Mouse (Mus musculus): ENCODE data around the gene Msl3l2. TPM values are rescaled to one million over a fixed set of nuclear protein-coding genes. Genes with fewer than 3 reads are reported as not detected.

Gene Msl3l2
- 10 to 100 TPM; 13.5 to 14.5 TPM for total RNA-seq (2021)

DNA sequence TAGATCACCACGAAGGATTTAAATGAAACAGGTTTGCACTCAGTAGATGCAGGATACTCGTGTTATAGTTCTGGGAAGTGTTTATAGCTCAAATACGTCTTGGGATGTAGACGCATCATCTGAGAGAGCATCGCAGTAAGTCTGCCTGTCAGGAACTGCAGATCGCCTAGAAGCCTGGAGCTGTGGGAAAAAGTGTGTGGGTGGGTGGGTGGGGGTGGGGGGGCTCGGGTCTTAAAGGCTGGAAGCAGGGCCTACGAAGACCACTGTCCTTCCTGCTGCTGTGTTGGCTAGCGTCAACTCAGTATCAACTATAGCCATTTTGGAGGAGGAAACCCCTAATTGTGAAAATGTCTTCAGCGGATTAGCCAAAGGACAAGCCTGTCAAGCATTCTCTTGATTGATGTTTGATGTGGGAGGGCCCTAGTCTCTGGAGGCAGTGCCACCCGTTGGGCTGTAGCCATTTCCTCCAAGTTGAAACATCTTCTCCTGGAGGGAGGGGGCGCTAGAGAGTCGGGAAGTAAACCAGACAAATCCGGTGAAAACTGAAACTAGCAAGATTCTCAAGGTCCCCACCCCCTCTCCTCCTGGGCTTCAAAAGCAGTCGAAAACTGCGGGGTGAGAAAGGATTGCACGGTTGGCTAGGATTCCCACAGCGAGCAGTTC is at the start of gene Msl3l2:
TSS of gene Msl3l2 (plus strand) at position 585 of the 663 bp plus-strand sequence.
- peak; percentile 88 to 95 for DNase-seq (ENCODE audit: extremely low spot score in 1 of 2, low spot score in 2 of 2)
- intact Hi-C loops (cut with DNase I), result loop anchor here (5.0 kb wide), 1 partner anchor 231 kb away; no protein-coding TSS in a partner anchor

DNA sequence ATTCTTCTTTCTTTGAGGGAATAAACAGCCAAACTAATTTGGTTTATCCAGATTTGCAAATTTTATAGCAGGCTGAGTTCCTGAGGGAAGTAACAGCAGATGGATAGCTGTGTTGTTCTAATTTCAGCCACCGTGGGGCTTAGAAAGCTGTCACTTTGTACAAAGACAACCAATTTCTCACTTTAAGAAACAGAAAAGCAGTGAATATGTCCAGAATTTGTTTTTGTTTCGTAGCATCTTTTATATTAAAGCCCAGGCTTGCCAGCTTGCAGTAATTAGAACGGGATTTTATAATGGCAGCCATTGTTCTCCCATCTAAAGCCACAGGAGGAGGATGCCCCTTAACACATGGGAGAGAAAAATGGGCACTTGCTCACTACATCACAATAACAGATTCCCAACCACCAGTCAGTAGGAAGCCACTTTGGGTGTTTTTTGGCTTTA is 47.7 kb upstream of the Msl3l2 start:
- DNase-seq (ENCODE audit: extremely low spot score in 1 of 2, low spot score in 2 of 2), result peak in 1 of 2 experiments; percentile 19
- intact Hi-C loops (cut with DNase I), result no loop called here

DNA sequence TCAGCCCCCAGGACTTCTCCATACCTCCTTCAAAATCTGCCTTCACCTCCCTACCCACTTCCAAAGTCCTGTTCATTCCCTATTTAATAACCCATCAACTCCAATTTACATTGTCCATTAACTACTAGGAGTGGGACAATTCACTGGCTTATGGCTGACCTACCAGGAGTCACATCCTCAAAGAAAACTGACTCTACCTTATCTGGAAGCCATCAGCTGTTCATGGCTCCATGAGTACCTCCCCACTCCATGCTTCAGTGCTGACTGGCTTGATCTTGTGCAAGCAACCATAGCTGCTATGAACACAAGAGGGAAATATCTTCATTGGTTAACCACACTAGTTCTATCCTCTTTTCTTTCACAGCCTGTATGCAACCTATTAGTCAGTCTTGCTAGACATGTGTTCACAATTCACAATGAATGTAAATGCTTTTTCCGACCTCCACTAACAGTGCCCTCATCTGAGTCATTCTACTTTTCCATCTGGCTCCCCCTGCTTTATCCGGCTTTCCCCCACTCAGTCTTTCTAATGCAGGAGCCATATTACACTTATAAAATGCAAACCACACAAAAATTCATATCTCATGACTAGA is 45.4 kb upstream of the Msl3l2 start:
- intact Hi-C loops (cut with DNase I), result no loop called here
- DNase-seq (ENCODE audit: extremely low spot score in 1 of 2, low spot score in 2 of 2), result no peak

DNA sequence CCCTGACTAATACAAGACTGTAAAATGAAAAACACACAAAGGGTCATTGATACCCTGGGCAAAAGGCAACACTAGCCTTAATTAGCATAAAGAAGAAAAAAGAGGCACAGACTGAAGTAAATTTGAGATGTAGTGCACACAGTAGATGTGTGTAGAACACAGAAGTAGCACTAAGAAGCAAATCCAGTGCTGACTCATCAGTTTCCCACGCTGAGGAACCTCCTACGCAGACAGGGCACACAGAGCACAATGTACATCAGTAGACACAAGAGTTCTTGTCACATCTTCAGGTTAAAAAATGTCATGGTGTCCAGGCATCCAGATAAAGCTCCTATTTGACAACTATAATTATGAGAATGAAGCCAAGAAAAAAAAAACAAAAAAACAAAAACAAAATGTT is 44.0 kb upstream of the Msl3l2 start:
- intact Hi-C loops (cut with DNase I), result no loop called here
- DNase-seq (ENCODE audit: extremely low spot score in 1 of 2, low spot score in 2 of 2), result no peak

DNA sequence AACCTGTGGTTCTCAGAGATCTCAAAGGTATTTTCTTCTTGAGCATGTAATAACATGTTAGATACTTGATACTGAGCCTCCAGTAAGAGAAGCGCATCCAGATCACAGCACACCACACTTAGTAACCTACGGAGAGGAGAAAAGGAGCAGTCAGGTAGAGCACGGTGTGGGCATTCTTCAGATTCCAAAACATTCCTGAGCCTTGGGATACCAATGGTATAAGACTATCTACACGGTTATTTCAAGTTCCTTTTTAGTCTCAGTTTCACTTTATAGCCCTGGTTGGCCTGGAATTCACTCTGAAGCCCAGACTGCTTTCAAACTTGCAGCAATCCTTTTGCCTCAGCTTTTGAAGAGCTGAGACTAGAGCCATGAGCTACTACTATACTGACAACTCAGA is 17.0 kb upstream of the Msl3l2 start:
- DNase-seq (ENCODE audit: extremely low spot score in 1 of 2, low spot score in 2 of 2), result no peak
- intact Hi-C loops (cut with DNase I), result no loop called here

DNA sequence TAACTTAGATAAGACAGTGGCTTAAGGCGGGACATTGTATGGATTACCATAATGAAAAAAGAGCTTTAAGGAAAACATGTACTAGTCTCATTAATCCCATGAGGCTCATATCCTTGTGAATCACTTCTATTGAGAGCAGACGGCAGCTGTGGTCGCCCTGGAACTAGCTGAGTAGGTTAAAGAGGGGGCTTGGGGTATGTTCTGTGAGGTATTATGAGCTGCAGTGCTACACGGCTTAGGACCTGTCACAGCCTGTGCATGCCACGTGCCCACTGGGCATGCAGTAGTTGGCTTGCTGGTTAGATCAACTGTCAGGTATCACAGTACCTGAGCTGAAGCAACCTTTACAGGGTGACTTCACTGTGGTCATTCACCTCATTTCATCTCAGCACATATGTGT is 12.1 kb upstream of the Msl3l2 start:
- intact Hi-C loops (cut with DNase I), result no loop called here
- no peak for DNase-seq (ENCODE audit: extremely low spot score in 1 of 2, low spot score in 2 of 2)

DNA sequence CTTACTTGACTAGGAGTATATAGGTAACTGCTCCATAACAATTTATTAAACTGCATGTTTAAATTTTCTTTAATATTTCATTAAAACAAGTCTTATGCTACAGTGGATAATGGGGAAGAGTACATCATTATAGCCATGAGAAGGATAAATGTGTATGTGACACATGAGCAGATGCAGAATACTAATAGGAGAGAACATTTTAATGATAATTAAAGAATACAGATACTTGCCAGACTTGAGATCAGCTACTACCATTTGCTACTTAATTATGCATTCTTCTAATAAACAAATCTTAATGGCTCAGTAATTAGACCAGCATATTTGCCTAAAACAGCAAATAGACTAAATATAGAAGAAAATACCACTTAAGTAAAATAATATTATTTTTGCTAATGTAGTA is 10.0 kb upstream of the Msl3l2 start:
- DNase-seq (ENCODE audit: extremely low spot score in 1 of 2, low spot score in 2 of 2), result no peak
- intact Hi-C loops (cut with DNase I), result no loop called here

DNA sequence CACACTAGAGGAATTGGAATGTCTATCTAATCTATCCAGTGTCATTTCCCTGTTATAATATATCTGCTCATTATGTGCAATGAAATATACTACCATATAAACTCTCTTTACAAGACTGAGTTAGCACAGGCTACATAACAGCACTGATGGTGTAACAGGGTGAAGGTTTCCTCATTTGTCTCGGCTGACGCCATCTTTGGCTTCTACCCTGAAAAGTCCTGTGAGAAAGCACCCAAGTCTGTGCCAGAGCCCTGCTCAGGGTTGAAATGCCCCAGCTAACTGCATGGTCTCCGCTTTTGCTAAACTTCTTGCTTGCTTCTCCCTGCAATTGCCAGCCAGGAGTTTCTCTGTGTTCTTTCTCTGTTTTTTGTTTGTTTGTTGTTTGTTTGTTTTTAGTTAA is 7.6 kb upstream of the Msl3l2 start:
- no peak for DNase-seq (ENCODE audit: extremely low spot score in 1 of 2, low spot score in 2 of 2)
- intact Hi-C loops (cut with DNase I), result no loop called here

DNA sequence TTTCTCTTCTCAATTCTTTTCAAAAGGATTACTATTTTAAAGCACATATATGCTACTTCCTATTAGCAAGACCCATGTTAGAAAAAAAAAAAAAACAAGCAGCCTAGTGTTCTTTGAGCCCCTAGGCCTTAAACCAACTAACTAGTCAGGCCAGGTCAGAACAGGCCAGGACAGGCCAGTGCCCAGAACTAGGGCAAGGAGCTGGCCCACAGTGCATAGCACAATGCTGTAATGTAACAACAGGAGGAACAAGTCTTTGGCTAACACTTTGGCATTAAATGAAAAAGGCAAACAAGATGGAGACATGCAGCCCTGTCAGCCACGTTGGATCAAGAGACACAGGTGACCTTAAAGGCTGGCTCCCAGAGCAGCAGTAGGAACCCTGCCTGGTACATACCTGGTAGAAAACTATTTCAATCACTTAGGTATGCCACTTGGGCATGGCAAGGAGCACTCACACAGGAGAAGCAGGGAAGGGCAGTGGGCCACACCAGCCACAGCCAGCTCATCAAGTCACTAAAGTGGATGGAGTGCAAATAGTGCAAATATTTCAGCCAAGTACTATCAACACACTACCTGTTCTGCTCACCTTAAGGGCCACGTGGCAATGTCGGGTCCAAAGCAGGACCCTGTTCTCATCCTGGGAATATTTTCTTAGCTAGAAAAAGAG is 6.9 kb upstream of the Msl3l2 start:
- intact Hi-C loops (cut with DNase I), result no loop called here
- no peak for DNase-seq (ENCODE audit: extremely low spot score in 1 of 2, low spot score in 2 of 2)

DNA sequence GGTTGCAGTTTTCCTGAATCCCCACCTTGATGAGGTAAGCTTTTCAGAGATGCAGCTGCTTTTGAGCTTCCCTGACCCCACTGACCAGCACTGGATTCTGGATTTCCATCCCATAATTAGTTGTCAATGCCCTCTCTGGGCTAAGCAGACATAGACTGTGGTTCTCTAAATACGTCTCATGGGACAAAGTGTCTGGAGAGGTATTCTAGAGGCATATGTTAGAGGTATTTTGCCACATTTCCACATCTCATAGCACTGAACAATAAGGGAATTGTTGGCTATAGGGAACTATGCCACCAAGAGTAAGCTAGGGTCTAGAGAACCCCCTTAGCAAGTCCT is 248 bp downstream of the Msl3l2 start:
- no peak for DNase-seq (ENCODE audit: extremely low spot score in 1 of 2, low spot score in 2 of 2)
- intact Hi-C loops (cut with DNase I), result loop anchor here (5.0 kb wide), 1 partner anchor 230 kb away; no protein-coding TSS in a partner anchor

DNA sequence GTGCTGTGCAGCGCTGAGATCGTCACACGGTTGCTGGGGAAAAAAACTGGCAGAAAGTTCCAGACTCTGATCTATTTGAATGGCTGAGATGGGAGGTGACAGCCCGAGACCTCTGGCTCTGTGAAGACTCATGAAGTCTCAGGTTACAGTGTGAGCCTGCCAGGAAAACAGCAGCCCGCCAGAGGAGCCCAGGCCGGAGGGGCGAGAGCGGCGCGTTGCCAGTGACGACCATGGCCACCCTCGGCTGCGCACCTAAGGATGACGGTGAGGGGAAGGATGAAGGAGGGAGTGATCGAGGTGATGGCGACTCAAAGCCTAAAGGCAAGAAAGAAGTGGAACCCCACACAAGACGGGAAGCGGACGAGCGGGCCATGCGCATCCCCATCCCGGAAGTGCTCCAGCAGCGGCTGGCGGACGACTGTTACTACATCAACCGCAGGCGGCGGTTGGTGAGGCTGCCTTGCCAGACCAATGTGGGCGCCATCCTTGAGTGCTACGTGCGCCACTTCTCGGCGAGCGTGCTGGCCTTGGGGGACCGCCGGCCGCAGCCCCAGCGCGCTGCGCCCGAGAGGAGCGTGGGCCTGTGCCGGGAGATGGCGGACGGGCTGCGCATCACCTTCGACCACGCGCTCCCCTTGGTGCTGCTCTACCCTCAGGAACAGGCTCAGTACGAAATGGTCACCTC is 8.4 kb downstream of the Msl3l2 start:
- intact Hi-C loops (cut with DNase I), result loop anchor here (10.0 kb wide), 1 partner anchor 110 kb away; the partner anchor contains the start of gene Tbc1d32
- peak; percentile 65 to 82 for DNase-seq (ENCODE audit: extremely low spot score in 1 of 2, low spot score in 2 of 2)

DNA sequence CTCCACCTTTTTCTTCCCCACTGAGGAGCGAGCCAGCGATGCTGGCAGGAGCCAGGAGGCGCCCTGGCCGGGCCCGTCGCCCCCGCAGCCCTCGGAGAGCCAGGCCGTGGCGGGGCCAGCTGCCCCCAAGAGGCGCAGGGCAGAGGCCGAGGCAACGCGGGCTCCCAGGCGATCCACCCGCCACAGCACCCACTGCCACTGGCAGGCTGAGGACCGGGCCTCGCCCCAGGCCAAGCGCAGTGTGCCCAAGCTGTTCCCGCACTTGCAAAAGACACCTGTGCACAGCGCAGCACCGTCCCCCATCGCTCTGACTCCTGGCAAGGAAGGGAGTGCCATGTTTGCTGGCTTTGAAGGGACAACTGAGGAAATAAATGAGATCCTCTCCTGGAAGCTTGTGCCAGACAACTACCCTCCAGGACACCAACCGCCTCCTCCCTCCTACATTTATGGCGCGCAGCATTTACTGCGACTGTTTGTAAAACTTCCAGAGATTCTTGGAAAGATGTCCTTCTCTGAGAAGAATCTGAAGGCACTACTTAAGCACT is 9.0 kb downstream of the Msl3l2 start:
- peak; percentile 8 to 50 for DNase-seq (ENCODE audit: extremely low spot score in 1 of 2, low spot score in 2 of 2)
- intact Hi-C loops (cut with DNase I), result loop anchor here (10.0 kb wide), 1 partner anchor 109 kb away; the partner anchor contains the start of gene Tbc1d32

DNA sequence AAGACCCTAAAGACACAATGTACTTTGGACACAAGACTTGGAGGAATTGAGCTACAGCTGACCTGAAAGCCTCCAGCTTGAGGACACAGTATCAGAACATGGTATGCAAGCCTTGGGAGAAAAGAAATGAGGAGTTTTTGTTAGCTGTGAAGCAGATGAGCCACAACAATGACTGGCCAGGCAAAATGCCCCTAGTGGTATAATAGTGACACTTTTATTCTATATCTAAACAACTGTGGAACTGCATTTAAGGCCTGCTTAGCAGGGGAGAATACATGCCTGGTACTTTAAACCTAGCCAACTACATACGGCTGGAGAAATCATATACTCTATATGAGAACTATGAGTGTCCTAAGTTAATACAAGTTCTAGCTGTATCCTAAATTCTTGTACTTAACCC is 20.3 kb downstream of the Msl3l2 start:
- DNase-seq (ENCODE audit: extremely low spot score in 1 of 2, low spot score in 2 of 2), result no peak
- intact Hi-C loops (cut with DNase I), result no loop called here

DNA sequence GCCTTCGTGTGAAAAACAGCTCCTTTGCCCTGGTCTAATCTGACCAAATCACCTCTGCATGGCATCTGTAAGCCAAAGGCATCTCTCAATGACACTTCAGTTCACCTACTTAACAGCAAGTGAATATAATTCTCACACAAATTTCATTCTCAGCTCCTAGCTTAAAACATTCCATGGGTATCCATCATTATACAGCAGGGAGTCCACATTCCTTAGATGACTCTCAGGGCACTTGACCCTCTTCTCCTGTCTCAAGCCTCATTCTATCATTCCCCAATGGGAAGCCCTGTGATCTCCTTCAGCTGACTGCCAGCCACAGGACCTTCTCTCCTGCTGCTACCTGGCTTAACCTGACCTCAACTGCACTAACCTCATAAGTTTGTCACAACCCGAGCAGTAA is 22.9 kb downstream of the Msl3l2 start:
- intact Hi-C loops (cut with DNase I), result no loop called here
- no peak for DNase-seq (ENCODE audit: extremely low spot score in 1 of 2, low spot score in 2 of 2)

DNA sequence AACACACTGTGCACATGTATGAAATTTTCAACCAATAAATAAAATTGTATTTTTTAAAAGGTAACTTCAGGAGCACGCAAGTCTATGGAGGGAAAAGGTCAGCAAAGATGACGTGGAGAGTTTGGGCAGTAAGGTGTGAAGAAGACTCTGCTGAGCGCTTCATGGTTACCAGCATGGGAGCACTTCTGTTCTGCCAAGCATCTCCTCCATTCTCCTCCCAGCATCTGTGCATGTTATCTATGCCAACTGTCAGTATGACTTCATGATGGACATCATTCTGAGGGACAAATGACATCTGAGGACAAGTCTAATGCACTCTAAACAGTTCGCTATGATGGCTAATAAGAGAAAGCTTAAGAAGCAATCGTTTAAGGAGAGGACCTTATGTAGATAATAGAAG is 30.5 kb downstream of the Msl3l2 start:
- no peak for DNase-seq (ENCODE audit: extremely low spot score in 1 of 2, low spot score in 2 of 2)
- intact Hi-C loops (cut with DNase I), result no loop called here

DNA sequence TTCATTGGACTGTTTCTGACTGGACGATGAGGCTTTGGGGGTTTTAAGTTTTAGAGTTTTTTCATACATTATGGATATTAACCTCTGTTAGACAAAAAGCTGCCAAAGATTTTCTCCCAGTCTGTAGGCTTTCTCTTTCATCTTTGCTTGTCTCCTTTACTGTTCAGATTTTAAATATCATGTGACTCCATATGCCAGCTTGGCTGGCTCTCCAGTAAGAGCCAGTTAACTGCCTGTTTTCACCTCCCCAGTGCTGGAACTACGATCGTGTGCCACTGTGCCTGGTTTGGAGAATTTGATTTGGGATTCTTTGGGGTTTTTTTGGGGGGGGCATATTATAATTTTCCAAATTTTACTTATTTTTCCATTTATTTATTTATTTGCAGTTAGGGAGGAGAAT is 42.2 kb downstream of the Msl3l2 start:
- intact Hi-C loops (cut with DNase I), result no loop called here
- no peak for DNase-seq (ENCODE audit: extremely low spot score in 1 of 2, low spot score in 2 of 2)

DNA sequence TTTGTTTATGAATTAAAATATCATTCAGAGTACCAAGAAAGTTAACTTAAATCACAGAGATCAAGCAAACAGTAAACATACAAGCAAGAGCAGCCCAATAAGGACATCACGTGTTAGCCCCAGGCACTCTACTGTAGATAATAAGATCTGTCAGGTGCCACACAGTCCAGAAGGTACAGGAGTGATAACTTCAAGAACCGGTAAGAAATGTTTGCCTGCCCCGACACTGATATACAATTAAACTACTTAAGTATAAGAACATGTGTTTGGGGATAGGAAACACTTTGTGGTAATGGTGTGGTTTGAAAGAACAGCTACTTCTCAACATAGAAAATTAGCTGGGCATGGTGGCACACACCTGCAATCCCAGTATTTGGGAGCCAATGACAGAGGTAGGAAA is 50.2 kb downstream of the Msl3l2 start:
- no peak for DNase-seq (ENCODE audit: extremely low spot score in 1 of 2, low spot score in 2 of 2)
- intact Hi-C loops (cut with DNase I), result no loop called here

DNA sequence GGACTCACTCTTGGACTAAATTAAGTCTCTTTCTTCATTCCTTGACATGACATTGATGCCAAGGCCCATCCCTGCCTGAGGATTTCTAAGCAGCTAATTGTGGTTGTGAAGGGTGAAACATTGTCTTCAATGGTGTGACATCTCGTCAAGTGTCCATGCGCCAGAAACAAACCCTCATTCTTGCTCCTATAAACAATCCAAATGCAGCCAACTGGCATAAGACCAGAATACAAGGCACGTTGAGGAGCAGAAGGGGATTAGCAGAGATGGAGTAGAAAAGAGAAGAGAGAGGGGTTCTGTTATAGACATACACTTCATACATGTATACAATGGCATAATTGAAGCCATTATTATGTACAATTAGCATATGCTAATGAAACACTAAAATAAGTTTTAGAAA is 51.5 kb downstream of the Msl3l2 start:
- DNase-seq (ENCODE audit: extremely low spot score in 1 of 2, low spot score in 2 of 2), result no peak
- intact Hi-C loops (cut with DNase I), result no loop called here

DNA sequence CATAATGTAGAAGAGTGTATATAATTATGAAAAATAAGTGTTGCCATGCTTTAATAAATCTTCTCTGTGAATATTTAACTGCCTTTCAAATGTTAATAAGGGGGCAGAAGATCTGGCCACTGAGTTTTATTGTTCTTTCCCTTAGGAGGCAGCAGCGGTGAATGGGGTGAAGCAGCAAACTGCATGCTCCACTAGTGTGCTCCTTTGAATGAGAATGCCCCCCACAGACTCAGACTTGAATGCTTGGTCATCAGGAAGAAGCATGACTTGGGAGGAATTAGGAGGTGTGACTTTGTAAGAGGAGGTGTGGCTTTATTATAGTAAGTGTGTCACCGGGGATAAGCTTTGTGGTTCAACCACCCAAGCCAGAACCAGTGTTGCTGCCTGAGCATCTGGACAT is 52.0 kb downstream of the Msl3l2 start:
- no peak for DNase-seq (ENCODE audit: extremely low spot score in 1 of 2, low spot score in 2 of 2)
- intact Hi-C loops (cut with DNase I), result no loop called here

Measured in left cerebral cortex, postnatal 10 days (tissue).